Mouse (Mus musculus) hindbrain, embryonic 13.5 days (tissue): Measurements from ENCODE around the gene H1foo. TPM values are rescaled to one million over a fixed set of nuclear protein-coding genes. Genes with fewer than 3 reads are reported as not detected.

ENCODE experiments used
- ATAC-seq: fragments of 200-750 bp; cut with Nextera tagmentation; 2 replicates; pipeline ENCODE4 v1.8.0; 2017; ENCODE audit warnings: moderate TSS enrichment; ENCODE audit not compliant: low FRiP score
- H3K27ac ChIP-seq: fragments of 300-500 bp; sonication (generic); 2 replicates; pipeline ENCODE4 v1.5.1; 2015; ENCODE audit warnings: inconsistent platforms, mild to moderate bottlenecking, moderate library complexity
- H3K27me3 ChIP-seq: fragments of 300-500 bp; sonication (generic); 2 replicates; pipeline ENCODE4 v1.6.1; 2015; ENCODE audit warnings: mild to moderate bottlenecking, inconsistent platforms
- H3K36me3 ChIP-seq: fragments of 300-500 bp; sonication (generic); 2 replicates; pipeline ENCODE4 v1.6.1; 2015; ENCODE audit warnings: mild to moderate bottlenecking, inconsistent platforms
- H3K4me1 ChIP-seq: fragments of 300-500 bp; sonication (generic); replicated peaks from 2 replicates; pipeline ENCODE4 v1.6.1; 2015; ENCODE audit warnings: inconsistent platforms
- H3K4me2 ChIP-seq: fragments of 300-500 bp; sonication (generic); 2 replicates; pipeline ENCODE4 v1.6.1; 2015; ENCODE audit warnings: inconsistent platforms, mild to moderate bottlenecking, moderate library complexity
- H3K4me3 ChIP-seq: fragments of 300-500 bp; sonication (generic); 2 replicates; pipeline ENCODE4 v1.5.1; 2015; ENCODE audit warnings: mild to moderate bottlenecking, inconsistent platforms
- H3K9ac ChIP-seq: fragments of 300-500 bp; sonication (generic); 2 replicates; pipeline ENCODE4 v1.6.1; 2015; ENCODE audit warnings: mild to moderate bottlenecking, inconsistent platforms
- H3K9me3 ChIP-seq: fragments of 300-500 bp; sonication (generic); 2 replicates; pipeline ENCODE4 v1.6.1; 2016; ENCODE audit warnings: inconsistent platforms
- WGBS: fragments of 180-500 bp; shearing (Covaris S2); methylation state at CpG from one replicate; pipeline ENCODE4 v1.1.7; 2015; 5-methylcytosine and 5-hydroxymethylcytosine counted together
- polyA plus RNA-seq: library from polyadenylated mRNA; unstranded; fragments of >200 nt; fragmentation: Nextera tagmentation; extraction: Ambion mirVana; gene quantifications from 2 replicates; pipeline ENCODE4 v1.2.1, GENCODE M21; 2015

H1foo gene
- not detected in 2 replicates for polyA plus RNA-seq

DNA sequence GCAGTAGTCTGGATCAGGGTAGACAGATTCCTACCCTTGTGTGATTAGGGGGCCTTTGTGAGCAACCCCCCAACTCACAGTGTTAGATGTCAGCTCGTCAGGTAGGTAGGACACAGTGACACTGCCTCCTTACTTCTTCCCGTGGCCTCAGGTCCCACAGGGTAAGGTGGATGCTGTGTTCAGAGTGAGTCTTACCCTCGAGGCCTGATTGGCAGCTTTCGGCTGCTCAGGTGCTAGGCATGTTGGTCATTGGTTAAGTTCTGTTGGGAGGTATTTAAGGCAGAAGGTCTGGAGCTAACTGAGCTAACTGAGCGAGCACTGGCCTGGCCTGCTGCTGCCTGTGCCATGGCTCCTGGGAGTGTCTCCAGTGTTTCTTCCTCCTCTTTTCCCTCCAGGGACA is at the start of gene H1foo:
Gene H1foo (plus strand): TSS at position 301 of the 400 bp plus-strand sequence.
- Histone ChIP-seq H3K27me3 (no peaks in the 10 kb centered on the region), H3K27ac (no peak within 1 kb of the TSS), H3K9ac (no peak within 1 kb of the TSS), H3K9me3 (no peaks in the 10 kb centered on the region), H3K4me3 (no peak within 1 kb of the TSS), H3K4me2 (no peak within 1 kb of the TSS), H3K4me1 (peaks cover 16% of the 10 kb centered on the region), H3K36me3 (no peaks in the 10 kb centered on the region)
- ATAC-seq, result no peak
- 87% methylated on average over 5 of the region's 5 CpGs for WGBS

DNA sequence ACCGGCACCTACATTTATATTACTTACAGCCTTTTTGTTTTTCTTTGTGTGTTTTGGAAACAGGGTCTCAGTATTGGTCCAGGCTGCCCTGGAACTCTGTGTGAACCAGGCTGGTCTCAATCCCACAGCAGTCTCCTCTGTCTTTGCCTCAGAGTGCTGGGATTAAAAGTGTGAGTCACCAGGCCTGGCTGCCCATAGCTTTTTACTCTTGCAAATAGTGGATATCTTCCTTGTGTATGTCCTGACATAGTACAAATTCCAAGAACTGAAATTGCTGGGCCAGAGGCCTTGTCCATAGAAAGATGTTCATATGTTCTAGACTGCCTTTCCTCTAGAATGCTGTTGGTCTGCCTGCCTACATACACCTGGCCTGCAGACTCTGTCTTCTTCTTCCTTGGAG is 48.4 kb upstream of the H1foo start:
- ATAC-seq, result no peak
- Histone ChIP-seq H3K9ac (no peak overlapping the region), H3K27me3 (no peaks in the 10 kb centered on the region), H3K36me3 (peaks cover 29% of the 10 kb centered on the region), H3K4me2 (no peak overlapping the region), H3K9me3 (no peaks in the 10 kb centered on the region), H3K27ac (no peak overlapping the region), H3K4me3 (no peak overlapping the region), H3K4me1 (peaks cover 14% of the 10 kb centered on the region)
- 34% methylated on average over 1 of the region's 1 CpGs for WGBS

DNA sequence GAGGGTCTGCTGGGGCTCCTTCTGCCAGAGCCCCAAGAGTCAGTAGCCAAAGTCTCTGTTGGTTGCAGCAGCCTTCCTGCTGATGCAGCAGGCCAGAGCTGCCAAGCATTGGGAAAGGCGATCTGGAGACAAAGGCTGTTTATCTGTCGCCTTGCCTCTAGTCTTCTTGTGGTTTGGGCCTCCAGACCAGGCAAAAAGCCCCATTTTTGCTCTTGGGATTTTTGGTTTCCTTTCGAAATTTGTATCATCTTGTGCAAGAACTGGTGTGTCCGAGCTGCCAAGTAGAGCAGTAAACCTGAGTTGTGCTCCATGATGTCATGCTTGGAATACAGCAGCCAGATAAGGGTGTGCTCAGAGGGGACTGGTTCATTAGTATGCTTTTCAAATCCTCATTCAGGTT is 47.6 kb upstream of the H1foo start:
- H3K4me2 ChIP-seq, result no peak overlapping the region
- H3K9ac ChIP-seq, result 0 out of 2 replicates have a peak overlapping the region, but pooled peaks have one; percentile 6
- WGBS, result 79% methylated on average over 4 of the region's 4 CpGs
- H3K27ac ChIP-seq, result no peak overlapping the region
- no peak for ATAC-seq
- H3K36me3 ChIP-seq, result peaks cover 29% of the 10 kb centered on the region
- no peak overlapping the region for H3K4me3 ChIP-seq
- H3K4me1 ChIP-seq, result peaks cover 11% of the 10 kb centered on the region
- H3K27me3 ChIP-seq, result no peaks in the 10 kb centered on the region
- H3K9me3 ChIP-seq, result no peaks in the 10 kb centered on the region

DNA sequence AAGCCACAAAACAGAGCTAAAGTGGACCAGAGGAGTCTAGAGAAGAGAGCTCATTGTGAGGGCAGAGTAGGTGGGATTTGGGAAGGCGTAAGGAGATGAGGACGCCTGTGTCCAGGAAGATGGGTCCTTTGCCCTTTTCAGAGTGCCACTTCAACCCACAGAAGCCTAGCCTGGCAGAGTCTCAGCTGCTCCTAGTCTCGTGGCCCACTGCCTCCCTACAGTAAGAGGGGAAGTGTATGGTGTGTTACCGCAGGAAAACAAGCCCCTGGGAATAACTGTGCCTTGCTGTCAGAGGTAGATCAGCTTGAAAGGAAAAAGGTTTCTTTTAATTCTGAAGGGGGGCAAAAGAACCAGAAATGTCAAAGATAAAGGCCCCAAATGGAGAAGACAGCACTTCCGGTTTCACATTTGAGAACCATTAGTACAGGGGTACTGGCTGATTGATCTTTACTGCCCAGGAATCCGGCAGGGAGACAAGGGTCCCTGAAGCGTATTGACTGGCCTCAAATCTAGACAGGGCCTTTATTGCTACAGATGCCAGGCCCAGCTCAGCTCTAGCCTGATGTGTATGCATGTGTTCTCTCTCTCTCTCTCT is 46.7 kb upstream of the H1foo start:
- Histone ChIP-seq H3K4me3 (no peak overlapping the region), H3K27me3 (no peaks in the 10 kb centered on the region), H3K4me1 (peaks cover 8% of the 10 kb centered on the region), H3K4me2 (no peak overlapping the region), H3K9ac (peak overlapping the region; percentile 35; the same call in 1 of the 2 replicates), H3K36me3 (peaks cover 28% of the 10 kb centered on the region), H3K9me3 (no peaks in the 10 kb centered on the region), H3K27ac (no peak overlapping the region)
- 86% methylated on average over 7 of the region's 7 CpGs for WGBS
- no peak for ATAC-seq

DNA sequence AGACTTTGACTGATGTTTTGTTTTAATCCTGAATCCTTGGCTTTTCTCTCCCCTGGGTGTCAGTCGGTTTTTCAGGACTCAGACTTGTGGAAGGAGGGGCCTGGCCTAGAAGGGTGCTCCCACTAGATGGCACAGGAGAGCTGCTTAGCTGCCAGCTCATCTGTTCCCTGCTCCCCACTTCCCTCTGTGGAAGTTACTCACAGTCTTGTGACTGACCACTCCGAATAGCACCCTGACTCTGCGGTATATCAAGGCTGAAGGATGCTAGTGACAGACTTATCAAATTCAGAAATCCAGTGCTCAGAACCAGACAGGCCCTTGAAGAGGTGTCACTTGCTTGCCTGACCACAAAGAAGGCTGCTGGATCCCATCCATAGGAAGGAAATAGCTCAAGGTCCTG is 43.7 kb upstream of the H1foo start:
- 22% methylated on average over 3 of the region's 3 CpGs for WGBS

DNA sequence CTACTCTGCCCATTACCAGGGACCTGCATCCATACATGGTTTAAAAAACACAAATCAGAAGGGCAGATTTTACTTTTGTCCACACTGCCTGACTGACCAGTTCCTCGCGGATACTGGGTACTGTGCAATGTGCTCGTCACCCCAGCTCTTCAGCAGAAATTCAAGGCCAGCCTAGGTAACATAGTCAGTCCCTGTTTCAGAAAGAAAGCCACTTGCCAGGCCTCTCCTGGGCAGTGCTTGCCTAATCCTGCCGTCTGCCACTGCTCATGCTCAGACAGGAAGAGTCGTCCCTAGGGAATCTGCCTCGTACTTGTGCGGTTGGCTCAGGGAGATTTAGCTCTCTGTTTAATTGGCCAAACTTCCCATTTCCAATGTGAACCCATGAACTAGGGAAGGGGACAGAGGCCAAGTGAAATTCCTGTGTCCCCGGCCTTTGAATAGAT is 43.2 kb upstream of the H1foo start:
- Histone ChIP-seq H3K4me2 (no peak overlapping the region), H3K4me1 (peaks cover 8% of the 10 kb centered on the region), H3K4me3 (no peak overlapping the region), H3K9ac (0 out of 2 replicates have a peak overlapping the region, but pooled peaks have one; percentile 6), H3K27me3 (no peaks in the 10 kb centered on the region), H3K27ac (no peak overlapping the region), H3K36me3 (peaks cover 38% of the 10 kb centered on the region), H3K9me3 (no peaks in the 10 kb centered on the region)
- no peak for ATAC-seq
- WGBS, result 73% methylated on average over 8 of the region's 8 CpGs

More for the DNA sequence above, 43.7 kb upstream of the H1foo start:
- no peak overlapping the region for H3K27ac ChIP-seq
- no peak overlapping the region for H3K4me2 ChIP-seq
- peaks cover 8% of the 10 kb centered on the region for H3K4me1 ChIP-seq
- no peak overlapping the region for H3K4me3 ChIP-seq
- no peaks in the 10 kb centered on the region for H3K27me3 ChIP-seq
- H3K36me3 ChIP-seq, result peaks cover 37% of the 10 kb centered on the region
- no peak for ATAC-seq
- H3K9me3 ChIP-seq, result no peaks in the 10 kb centered on the region
- no peak overlapping the region for H3K9ac ChIP-seq

DNA sequence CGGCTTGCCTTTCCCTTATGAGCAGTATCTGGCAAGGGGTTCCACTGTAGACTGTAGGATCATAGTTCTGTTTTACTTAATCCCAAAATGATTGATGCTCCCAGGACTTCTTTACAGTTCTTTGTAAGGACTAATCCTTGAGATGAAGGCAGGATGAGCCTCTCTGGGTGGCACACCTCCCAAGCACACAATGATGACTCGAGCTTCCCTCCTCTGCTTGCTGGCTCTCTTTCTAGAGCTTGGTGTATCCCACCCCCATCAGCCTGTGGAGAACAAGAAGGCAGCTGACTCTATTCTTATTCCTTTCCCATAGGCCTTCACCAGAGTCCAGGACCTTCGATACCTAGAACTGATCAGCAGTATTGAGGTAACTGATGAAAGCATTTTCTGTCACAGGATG is 42.2 kb upstream of the H1foo start:
- H3K9ac ChIP-seq, result no peak overlapping the region
- H3K27me3 ChIP-seq, result no peaks in the 10 kb centered on the region
- no peaks in the 10 kb centered on the region for H3K9me3 ChIP-seq
- no peak for ATAC-seq
- 89% methylated on average over 3 of the region's 3 CpGs for WGBS
- H3K4me2 ChIP-seq, result no peak overlapping the region
- H3K4me3 ChIP-seq, result no peak overlapping the region
- peaks cover 8% of the 10 kb centered on the region for H3K4me1 ChIP-seq
- peaks cover 48% of the 10 kb centered on the region for H3K36me3 ChIP-seq
- H3K27ac ChIP-seq, result no peak overlapping the region

DNA sequence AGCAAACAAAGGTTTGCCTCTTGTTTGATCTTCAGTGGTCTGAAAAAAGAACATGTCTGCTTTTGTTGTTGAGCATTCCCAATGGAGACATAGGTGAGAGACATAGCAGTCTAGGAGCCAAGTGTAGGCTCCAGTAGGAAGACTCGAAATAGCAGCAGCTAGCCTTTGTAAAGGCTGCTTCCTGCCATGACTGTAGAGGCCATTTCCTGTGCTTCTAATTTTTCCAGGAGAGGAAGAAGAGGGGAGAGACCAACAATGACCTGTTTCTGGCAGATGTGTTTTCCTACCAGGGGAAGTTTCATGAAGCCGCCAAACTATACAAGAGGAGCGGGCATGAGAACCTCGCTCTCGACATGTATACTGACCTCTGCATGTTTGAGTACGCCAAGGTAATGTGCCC is 39.2 kb upstream of the H1foo start:
- no peaks in the 10 kb centered on the region for H3K9me3 ChIP-seq
- H3K4me3 ChIP-seq, result no peak overlapping the region
- peaks cover 48% of the 10 kb centered on the region for H3K36me3 ChIP-seq
- H3K27ac ChIP-seq, result no peak overlapping the region
- H3K4me1 ChIP-seq, result peaks cover 8% of the 10 kb centered on the region
- no peaks in the 10 kb centered on the region for H3K27me3 ChIP-seq
- WGBS, result 91% methylated on average over 6 of the region's 6 CpGs
- no peak overlapping the region for H3K4me2 ChIP-seq
- H3K9ac ChIP-seq, result no peak overlapping the region
- no peak for ATAC-seq

DNA sequence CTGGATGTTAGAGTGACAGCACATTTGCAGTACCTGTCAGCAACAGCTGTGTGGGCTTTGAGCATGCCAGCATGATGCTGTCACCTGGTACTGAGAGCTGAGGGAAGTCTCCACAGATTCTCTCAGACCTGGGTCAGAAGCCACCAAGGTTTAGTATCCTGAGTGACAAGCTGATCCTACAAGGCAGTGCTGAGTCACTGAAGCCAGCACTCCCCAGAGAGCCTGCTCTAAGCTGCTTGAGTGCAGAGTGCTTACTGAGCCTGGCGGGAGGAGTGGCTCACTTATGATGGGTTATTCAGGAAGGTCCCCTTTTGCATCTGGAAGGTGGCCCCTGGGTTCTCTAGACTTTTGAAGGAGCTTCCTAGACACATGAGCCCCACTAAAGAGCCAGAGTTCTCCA is 38.3 kb upstream of the H1foo start:
- peaks cover 48% of the 10 kb centered on the region for H3K36me3 ChIP-seq
- no peak overlapping the region for H3K4me2 ChIP-seq
- H3K27ac ChIP-seq, result no peak overlapping the region
- no peak overlapping the region for H3K9ac ChIP-seq
- no peaks in the 10 kb centered on the region for H3K27me3 ChIP-seq
- H3K4me3 ChIP-seq, result no peak overlapping the region
- no peaks in the 10 kb centered on the region for H3K9me3 ChIP-seq
- 96% methylated on average over 1 of the region's 1 CpGs for WGBS
- ATAC-seq, result no peak
- peaks cover 4% of the 10 kb centered on the region; the same call in 1 of the 2 replicates for H3K4me1 ChIP-seq

DNA sequence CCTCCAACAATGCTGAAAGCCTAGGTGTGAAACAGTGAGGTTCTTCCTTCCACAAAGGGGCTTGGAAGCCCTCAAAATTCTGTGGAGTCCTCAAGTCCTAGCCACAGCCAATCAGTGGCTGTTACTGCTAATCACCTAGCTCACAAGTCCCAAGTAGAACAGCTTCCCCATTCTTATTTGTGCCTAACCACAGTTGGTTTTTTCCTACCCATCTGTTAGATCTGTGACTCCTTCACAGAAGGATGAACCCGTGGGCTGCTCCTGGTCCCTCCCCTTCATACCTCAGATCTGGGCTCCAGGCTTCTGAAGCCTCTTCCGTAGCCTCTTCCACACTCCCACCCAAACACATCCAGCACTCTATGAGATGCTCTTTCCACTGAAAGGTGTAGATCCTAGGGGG is 37.9 kb upstream of the H1foo start:
- Histone ChIP-seq H3K27ac (no peak overlapping the region), H3K9me3 (no peaks in the 10 kb centered on the region), H3K9ac (no peak overlapping the region), H3K4me3 (no peak overlapping the region), H3K27me3 (no peaks in the 10 kb centered on the region), H3K4me1 (no peaks in the 10 kb centered on the region), H3K4me2 (no peak overlapping the region), H3K36me3 (peaks cover 48% of the 10 kb centered on the region)
- ATAC-seq, result no peak
- 85% methylated on average over 2 of the region's 2 CpGs for WGBS

DNA sequence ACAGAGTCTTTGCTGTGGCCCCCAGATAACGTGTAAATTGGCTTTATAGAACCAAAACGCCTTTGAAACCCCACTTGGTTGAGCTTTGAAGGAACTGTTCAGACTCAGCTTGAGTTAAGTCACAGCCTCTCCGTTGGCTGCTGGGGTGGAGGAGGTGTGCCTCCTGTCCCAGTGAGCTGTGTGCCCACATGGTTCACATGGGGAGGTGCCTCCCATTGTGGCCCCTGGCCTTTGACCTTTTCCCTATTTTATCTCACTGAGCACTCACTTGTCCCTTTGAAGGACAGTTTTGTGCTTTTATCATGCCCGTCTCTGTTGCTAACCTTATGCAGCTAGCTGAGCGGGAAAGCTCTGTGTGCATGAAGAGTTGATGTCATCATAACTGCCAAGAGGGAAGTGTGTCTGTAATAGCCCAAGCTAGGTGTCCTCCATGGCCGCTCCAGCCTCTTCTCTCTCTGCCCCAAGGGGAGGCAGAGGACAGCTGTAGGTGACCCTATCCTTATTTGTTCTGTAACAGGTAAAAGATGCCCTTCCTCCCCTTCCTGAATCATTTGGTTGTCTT is 36.2 kb upstream of the H1foo start:
- 31% methylated on average over 6 of the region's 6 CpGs for WGBS
- no peak for ATAC-seq
- no peak overlapping the region for H3K27ac ChIP-seq
- no peak overlapping the region for H3K4me3 ChIP-seq
- no peak overlapping the region for H3K4me2 ChIP-seq
- no peaks in the 10 kb centered on the region for H3K9me3 ChIP-seq
- H3K9ac ChIP-seq, result no peak overlapping the region
- H3K27me3 ChIP-seq, result no peaks in the 10 kb centered on the region
- peaks cover 43% of the 10 kb centered on the region for H3K36me3 ChIP-seq
- 0 out of 2 replicates have a peak, but pooled peaks cover 7% of the 10 kb centered on the region for H3K4me1 ChIP-seq

DNA sequence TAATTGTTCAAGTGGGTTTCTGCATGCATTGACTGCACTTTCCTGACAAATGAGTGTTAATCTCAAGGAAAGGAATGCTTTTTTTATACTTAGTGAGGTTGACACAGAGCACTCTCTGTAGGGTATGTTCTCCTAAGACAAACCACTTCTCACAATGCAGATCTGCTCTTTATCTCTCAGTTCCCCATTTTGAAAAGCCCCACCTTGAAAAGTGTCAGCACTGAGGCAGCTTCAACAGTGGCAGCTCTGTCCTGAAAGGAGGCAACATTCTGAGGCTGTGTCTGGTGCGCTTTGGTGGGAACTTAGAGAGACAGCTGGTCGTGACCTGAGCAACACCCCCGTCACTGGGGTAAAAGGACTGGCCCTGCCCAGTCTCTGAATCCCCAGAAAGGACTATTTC is 35.7 kb upstream of the H1foo start:
- H3K4me2 ChIP-seq, result no peak overlapping the region
- peaks cover 11% of the 10 kb centered on the region for H3K4me1 ChIP-seq
- 53% methylated on average over 3 of the region's 3 CpGs for WGBS
- H3K9ac ChIP-seq, result no peak overlapping the region
- no peak overlapping the region for H3K4me3 ChIP-seq
- no peaks in the 10 kb centered on the region for H3K27me3 ChIP-seq
- ATAC-seq, result no peak
- H3K9me3 ChIP-seq, result no peaks in the 10 kb centered on the region
- peaks cover 37% of the 10 kb centered on the region for H3K36me3 ChIP-seq
- H3K27ac ChIP-seq, result no peak overlapping the region

DNA sequence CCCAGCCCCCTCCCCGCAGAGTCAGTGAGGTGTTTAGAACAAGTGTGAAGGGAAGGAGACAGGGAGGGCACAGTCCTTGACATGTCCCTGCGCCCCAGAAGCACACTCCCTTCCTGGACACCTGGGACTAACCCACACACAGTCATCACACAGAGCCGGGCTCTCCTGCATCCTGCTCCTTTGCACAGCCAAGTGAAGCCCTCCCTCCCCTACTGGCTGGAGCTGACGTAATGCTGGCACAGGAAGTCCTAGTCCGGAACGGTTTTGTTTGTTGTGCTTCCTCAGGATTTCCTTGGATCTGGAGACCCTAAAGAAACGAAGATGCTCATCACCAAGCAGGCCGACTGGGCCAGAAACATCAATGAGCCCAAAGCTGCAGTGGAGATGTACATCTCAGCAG is 34.8 kb upstream of the H1foo start:
- no peak overlapping the region for H3K9ac ChIP-seq
- H3K4me2 ChIP-seq, result no peak overlapping the region
- ATAC-seq, result no peak
- peaks cover 29% of the 10 kb centered on the region for H3K36me3 ChIP-seq
- peaks cover 20% of the 10 kb centered on the region for H3K4me1 ChIP-seq
- no peaks in the 10 kb centered on the region for H3K9me3 ChIP-seq
- H3K27ac ChIP-seq, result no peak overlapping the region
- H3K4me3 ChIP-seq, result no peak overlapping the region
- no peaks in the 10 kb centered on the region for H3K27me3 ChIP-seq
- 78% methylated on average over 8 of the region's 8 CpGs for WGBS
